Comparison of ENCODE assay signal across 8 mouse cellular contexts in the genomic region with DNA sequence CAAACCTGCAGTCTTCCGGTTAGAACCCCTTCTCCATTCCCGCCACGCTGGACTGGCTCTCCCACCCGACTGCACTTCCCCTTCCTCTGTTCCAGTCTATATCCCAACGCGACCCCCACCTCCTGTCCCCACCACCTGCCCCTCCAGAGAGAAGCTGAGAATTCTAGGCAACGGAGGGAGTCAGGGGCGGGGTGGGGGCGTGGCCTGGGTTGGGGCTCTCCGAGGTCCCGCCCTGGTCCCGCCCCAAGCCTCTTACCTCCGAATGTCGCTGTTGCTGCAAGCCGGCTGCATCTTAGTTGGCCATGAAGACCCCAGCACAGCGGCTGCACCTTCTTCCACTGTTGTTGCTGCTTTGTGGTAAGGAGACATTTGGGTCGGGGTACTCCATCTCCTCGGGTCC. TPM values are rescaled to one million over a fixed set of nuclear protein-coding genes. Genes with fewer than 3 reads are reported as not detected.
DNase-seq lines count a peak whose midpoint lies in the region; ATAC-seq and TF ChIP-seq lines count a peak whose summit lies in the region.

A gene (plus strand): TSS at position 251 of the 400 bp plus-strand sequence.

- 1% methylated on average over 18 of the region's 18 CpGs for WGBS in lung, embryonic 14.5 days
- WGBS in forebrain, embryonic 11.5 days: under 1% methylated on average over 18 of the region's 18 CpGs
- WGBS in intestine, embryonic 16.5 days: 1% methylated on average over 18 of the region's 18 CpGs
- WGBS in lung, embryonic 15.5 days: 2% methylated on average over 18 of the region's 18 CpGs
- WGBS in stomach, embryonic 14.5 days: 1% methylated on average over 18 of the region's 18 CpGs

- H3K4me2 ChIP-seq in lung, embryonic 14.5 days: peak within 1 kb of the TSS; percentile 73
- peak within 1 kb of the TSS; percentile 53 for H3K4me2 ChIP-seq in forebrain, embryonic 11.5 days (ENCODE audit: low read depth, low read length, severe bottlenecking)
- peak within 1 kb of the TSS; percentile 92 for H3K4me2 ChIP-seq in intestine, embryonic 16.5 days (ENCODE audit: low read depth, low read length)
- peak within 1 kb of the TSS; percentile 74 for H3K4me2 ChIP-seq in lung, embryonic 15.5 days
- H3K4me2 ChIP-seq in stomach, embryonic 14.5 days (replicated peaks; ENCODE audit: low read depth, low read length): peak within 1 kb of the TSS; percentile 70

- H3K27me3 ChIP-seq in lung, embryonic 14.5 days (ENCODE audit: insufficient read depth, low read length): no peaks in the 10 kb centered on the region
- H3K27me3 ChIP-seq in forebrain, embryonic 11.5 days (ENCODE audit: control insufficient read depth, insufficient read depth, low read length): no peaks in the 10 kb centered on the region
- H3K27me3 ChIP-seq in intestine, embryonic 16.5 days (replicated peaks; ENCODE audit: control insufficient read depth, insufficient read depth, low read length): no peaks in the 10 kb centered on the region
- no peaks in the 10 kb centered on the region for H3K27me3 ChIP-seq in lung, embryonic 15.5 days
- H3K27me3 ChIP-seq in stomach, embryonic 14.5 days (ENCODE audit: control insufficient read depth, insufficient read depth, low read length): no peaks in the 10 kb centered on the region

- peak within 1 kb of the TSS; percentile 40 for H3K9ac ChIP-seq in lung, embryonic 14.5 days
- peak within 1 kb of the TSS; percentile 54 for H3K9ac ChIP-seq in forebrain, embryonic 11.5 days (ENCODE audit: low read length)
- H3K9ac ChIP-seq in intestine, embryonic 16.5 days (ENCODE audit: low read depth, low read length): peak within 1 kb of the TSS; percentile 52
- H3K9ac ChIP-seq in lung, embryonic 15.5 days: peak within 1 kb of the TSS; percentile 5; the same call in 1 of the 2 replicates
- H3K9ac ChIP-seq in stomach, embryonic 14.5 days (replicated peaks; ENCODE audit: low read depth, low read length): no peak within 1 kb of the TSS; the same call in 1 of the 2 replicates

- H3K36me3 ChIP-seq in lung, embryonic 14.5 days (ENCODE audit: insufficient read depth): no peaks in the 10 kb centered on the region
- no peaks in the 10 kb centered on the region for H3K36me3 ChIP-seq in forebrain, embryonic 11.5 days (ENCODE audit: control insufficient read depth, insufficient read depth, low read length)
- H3K36me3 ChIP-seq in intestine, embryonic 16.5 days (ENCODE audit: control insufficient read depth, insufficient read depth, low read length): no peaks in the 10 kb centered on the region
- H3K36me3 ChIP-seq in lung, embryonic 15.5 days: no peaks in the 10 kb centered on the region
- H3K36me3 ChIP-seq in stomach, embryonic 14.5 days (ENCODE audit: control insufficient read depth, insufficient read depth, low read length): no peaks in the 10 kb centered on the region

- H3K4me3 ChIP-seq in lung, embryonic 14.5 days (ENCODE audit: low read depth, low read length): peak within 1 kb of the TSS; percentile 38
- H3K4me3 ChIP-seq in brown adipose tissue, adult 24 weeks (ENCODE audit: insufficient read depth, low read depth, low read length): peak within 1 kb of the TSS; percentile 58
- peak within 1 kb of the TSS; percentile 33 for H3K4me3 ChIP-seq in forebrain, embryonic 11.5 days (ENCODE audit: low read depth, low read length)
- peak within 1 kb of the TSS; percentile 49 for H3K4me3 ChIP-seq in intestine, embryonic 16.5 days (ENCODE audit: low read length)
- H3K4me3 ChIP-seq in lung, embryonic 15.5 days: peak within 1 kb of the TSS; percentile 38
- H3K4me3 ChIP-seq in stomach, embryonic 14.5 days (ENCODE audit: low read depth, low read length): peak within 1 kb of the TSS; percentile 39

- H3K27ac ChIP-seq in lung, embryonic 14.5 days (ENCODE audit: low read depth): no peak within 1 kb of the TSS
- H3K27ac ChIP-seq in brown adipose tissue, adult 24 weeks (replicated peaks; ENCODE audit: low read depth, low read length): no peak within 1 kb of the TSS
- H3K27ac ChIP-seq in forebrain, embryonic 11.5 days (ENCODE audit: low read depth, low read length): no peak within 1 kb of the TSS
- no peak within 1 kb of the TSS for H3K27ac ChIP-seq in intestine, embryonic 16.5 days (ENCODE audit: low read length)
- H3K27ac ChIP-seq in lung, embryonic 15.5 days: no peak within 1 kb of the TSS
- no peak within 1 kb of the TSS for H3K27ac ChIP-seq in stomach, embryonic 14.5 days (ENCODE audit: low read length)

- no peaks in the 10 kb centered on the region for H3K9me3 ChIP-seq in lung, embryonic 14.5 days (ENCODE audit: low read depth, low read length)
- no peaks in the 10 kb centered on the region for H3K9me3 ChIP-seq in forebrain, embryonic 11.5 days (ENCODE audit: control insufficient read depth, low read length)
- H3K9me3 ChIP-seq in intestine, embryonic 16.5 days (ENCODE audit: control insufficient read depth, low read length): no peaks in the 10 kb centered on the region
- H3K9me3 ChIP-seq in lung, embryonic 15.5 days: no peaks in the 10 kb centered on the region
- H3K9me3 ChIP-seq in stomach, embryonic 14.5 days (ENCODE audit: control insufficient read depth, low read depth, low read length): no peaks in the 10 kb centered on the region

- no peaks in the 10 kb centered on the region for H3K4me1 ChIP-seq in lung, embryonic 14.5 days (ENCODE audit: insufficient read depth)
- no peaks in the 10 kb centered on the region for H3K4me1 ChIP-seq in brown adipose tissue, adult 24 weeks (ENCODE audit: control insufficient read depth, insufficient read depth, insufficient read length, low read length)
- H3K4me1 ChIP-seq in forebrain, embryonic 11.5 days (replicated peaks; ENCODE audit: control insufficient read depth, insufficient read depth, low read length): no peaks in the 10 kb centered on the region
- H3K4me1 ChIP-seq in intestine, embryonic 16.5 days (ENCODE audit: control insufficient read depth, insufficient read depth, low read length): peaks cover 4% of the 10 kb centered on the region; the same call in 1 of the 2 replicates
- 0 out of 2 replicates have a peak, but pooled peaks cover 3% of the 10 kb centered on the region for H3K4me1 ChIP-seq in lung, embryonic 15.5 days
- no peaks in the 10 kb centered on the region for H3K4me1 ChIP-seq in stomach, embryonic 14.5 days (ENCODE audit: control insufficient read depth, insufficient read depth, low read length)

- DNase-seq in lung, embryonic 14.5 days: peak; percentile 66
- no peak for DNase-seq in lung, postnatal 25 days (ENCODE audit: low spot score)
- DNase-seq in forebrain, embryonic 11.5 days (ENCODE audit: low spot score): peak; percentile 87
- no peak for DNase-seq in gastrocnemius, adult 8-10 months (ENCODE audit: low spot score in 2 of 2)

- TF ChIP-seq CTCF in lung, embryonic 14.5 days (IDR thresholded peaks at IDR 0.05; ENCODE audit: low read depth): no peak

- ATAC-seq in lung, embryonic 14.5 days (ENCODE audit: insufficient read depth): peak; percentile 84
- peak; percentile 85 for ATAC-seq in forebrain, embryonic 11.5 days (replicated peaks; ENCODE audit: low FRiP score)
- ATAC-seq in intestine, embryonic 16.5 days: peak; percentile 82
- ATAC-seq in lung, embryonic 15.5 days (ENCODE audit: borderline replicate concordance, extremely low read depth, low FRiP score, low TSS enrichment): peak; percentile 69
- ATAC-seq in stomach, embryonic 14.5 days (ENCODE audit: insufficient number of reproducible peaks, insufficient read depth, low FRiP score, low read depth): peak; percentile 55

RNA-seq across cellular contexts. Expression of the gene that starts here (rescaled TPM):
- polyA plus RNA-seq in lung, embryonic 14.5 days (2014; fragmentation: Nextera tagmentation; extraction: Ambion mirVana): 1.2 and 1.9 TPM in 2 replicates
- polyA plus RNA-seq in brown adipose tissue, adult 24 weeks (2012; ENCODE audit: insufficient read depth, insufficient read length, missing spikeins): not detected in 2 replicates
- polyA plus RNA-seq in forebrain, embryonic 11.5 days (2014; fragmentation: Nextera tagmentation; extraction: Ambion mirVana): 3.5 and 3.9 TPM in 2 replicates
- 4.6 and 5.2 TPM in 2 replicates for polyA plus RNA-seq in intestine, embryonic 16.5 days (2015; fragmentation: Nextera tagmentation; extraction: Ambion mirVana)
- 1.3 and 2.1 TPM in 2 replicates for polyA plus RNA-seq in lung, embryonic 15.5 days (2015; fragmentation: Nextera tagmentation; extraction: Ambion mirVana)
- 8.5 and 8.7 TPM in 2 replicates for polyA plus RNA-seq in stomach, embryonic 14.5 days (2014; fragmentation: Nextera tagmentation; extraction: Ambion mirVana)
- total RNA-seq in gastrocnemius, adult 8-10 months (2022): 1 to 10 TPM in 1 of 4 experiments, under 1 TPM in 3; 0.54 to 1.5 (median 0.69) TPM

Comparison
In these comparisons a context has a peak if more than half of its experiments do, and no peak if none do; other contexts are left out.
1. DNase-seq: peak in lung, embryonic 14.5 days (single experiment) and forebrain, embryonic 11.5 days (single experiment); none in lung, postnatal 25 days (single experiment) and gastrocnemius, adult 8-10 months (0 of 2).
2. Peak in every context shown above with its lines, with median percentiles within 50 percentile points of each other: ATAC-seq, H3K4me2 ChIP-seq and H3K4me3 ChIP-seq.